ENCODE assay signal across 8 mouse cellular contexts in the genomic region with DNA sequence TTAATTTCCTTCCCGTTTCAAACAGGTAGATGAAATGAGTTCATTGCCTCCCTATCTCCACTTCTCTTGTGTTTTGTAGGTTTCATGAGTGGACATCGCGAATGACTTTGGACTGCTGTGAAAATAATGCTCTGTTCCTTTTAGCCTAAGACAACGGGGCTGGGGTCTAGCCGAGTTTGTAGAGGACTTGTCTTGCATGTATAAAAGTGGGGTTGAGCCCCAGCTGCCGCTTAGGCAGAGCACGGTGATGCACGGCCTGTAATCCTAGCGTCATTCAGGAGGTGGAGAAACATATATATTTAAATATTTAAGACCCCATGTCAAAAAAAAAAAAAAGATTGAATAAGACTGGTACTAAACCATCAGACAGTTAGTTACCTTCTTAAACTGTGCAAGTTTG. TPM values are rescaled to one million over a fixed set of nuclear protein-coding genes. Genes with fewer than 3 reads are reported as not detected.
A peak's percentile ranks its signal among the peaks of the same experiment; 100 is the strongest.
DNase-seq lines count a peak whose midpoint lies in the region; ATAC-seq and TF ChIP-seq lines count a peak whose summit lies in the region.

No protein-coding gene starts in this region.

- peak overlapping the region; percentile 46 for H3K9ac ChIP-seq in kidney, embryonic 15.5 days
- peak overlapping the region; percentile 65 for H3K9ac ChIP-seq in embryonic facial prominence, embryonic 12.5 days
- H3K9ac ChIP-seq in hindbrain, postnatal 0 days (replicated peaks; ENCODE audit: low read length): peak overlapping the region; percentile 74
- H3K9ac ChIP-seq in midbrain, postnatal 0 days (replicated peaks; ENCODE audit: low read length, poor library complexity, severe bottlenecking): peak overlapping the region; percentile 72

- no peaks in the 10 kb centered on the region for H3K36me3 ChIP-seq in kidney, embryonic 15.5 days
- H3K36me3 ChIP-seq in embryonic facial prominence, embryonic 12.5 days: no peaks in the 10 kb centered on the region
- H3K36me3 ChIP-seq in hindbrain, postnatal 0 days (ENCODE audit: insufficient read depth, low read length): no peaks in the 10 kb centered on the region
- H3K36me3 ChIP-seq in midbrain, postnatal 0 days (ENCODE audit: insufficient read depth, low read length): no peaks in the 10 kb centered on the region

- peak overlapping the region; percentile 51 for H3K4me3 ChIP-seq in kidney, embryonic 15.5 days (replicated peaks)
- H3K4me3 ChIP-seq in embryonic facial prominence, embryonic 12.5 days: peak overlapping the region; percentile 57
- peak overlapping the region; percentile 74 for H3K4me3 ChIP-seq in hindbrain, postnatal 0 days (ENCODE audit: low read length)
- H3K4me3 ChIP-seq in midbrain, postnatal 0 days (ENCODE audit: low read depth, low read length): peak overlapping the region; percentile 69

- H3K4me1 ChIP-seq in kidney, embryonic 15.5 days: peaks cover 11% of the 10 kb centered on the region; the same call in 1 of the 2 replicates
- 0 out of 2 replicates have a peak, but pooled peaks cover 3% of the 10 kb centered on the region for H3K4me1 ChIP-seq in embryonic facial prominence, embryonic 12.5 days
- H3K4me1 ChIP-seq in hindbrain, postnatal 0 days (ENCODE audit: insufficient read depth, low read length): no peaks in the 10 kb centered on the region
- H3K4me1 ChIP-seq in midbrain, postnatal 0 days (ENCODE audit: insufficient read depth, low read length): 0 out of 2 replicates have a peak, but pooled peaks cover 2% of the 10 kb centered on the region

- 8% methylated on average over 9 of the region's 9 CpGs for WGBS in kidney, embryonic 15.5 days
- WGBS in embryonic facial prominence, embryonic 12.5 days: 17% methylated on average over 9 of the region's 9 CpGs
- 3% methylated on average over 9 of the region's 9 CpGs for WGBS in hindbrain, postnatal 0 days
- WGBS in midbrain, postnatal 0 days: 3% methylated on average over 9 of the region's 9 CpGs

- peaks cover 51% of the 10 kb centered on the region for H3K27me3 ChIP-seq in kidney, embryonic 15.5 days
- H3K27me3 ChIP-seq in embryonic facial prominence, embryonic 12.5 days: peaks cover 35% of the 10 kb centered on the region
- no peaks in the 10 kb centered on the region for H3K27me3 ChIP-seq in hindbrain, postnatal 0 days (ENCODE audit: insufficient read depth, low read length)
- H3K27me3 ChIP-seq in midbrain, postnatal 0 days (ENCODE audit: insufficient read depth, low read length): no peaks in the 10 kb centered on the region

- H3K4me2 ChIP-seq in kidney, embryonic 15.5 days: peak overlapping the region; percentile 92
- peak overlapping the region; percentile 91 for H3K4me2 ChIP-seq in embryonic facial prominence, embryonic 12.5 days (replicated peaks)
- H3K4me2 ChIP-seq in hindbrain, postnatal 0 days (ENCODE audit: low read depth, low read length): peak overlapping the region; percentile 84
- H3K4me2 ChIP-seq in midbrain, postnatal 0 days (ENCODE audit: low read depth, low read length, poor library complexity, severe bottlenecking): peak overlapping the region; percentile 94

- no peaks in the 10 kb centered on the region; the same call in 1 of the 2 replicates for H3K9me3 ChIP-seq in kidney, embryonic 15.5 days (replicated peaks)
- H3K9me3 ChIP-seq in embryonic facial prominence, embryonic 12.5 days: no peaks in the 10 kb centered on the region
- H3K9me3 ChIP-seq in hindbrain, postnatal 0 days (ENCODE audit: low read length): no peaks in the 10 kb centered on the region
- H3K9me3 ChIP-seq in midbrain, postnatal 0 days (ENCODE audit: low read length): no peaks in the 10 kb centered on the region

- TF ChIP-seq CTCF in hindbrain, postnatal 0 days (IDR thresholded peaks at IDR 0.05; ENCODE audit: low read depth): no peak
- TF ChIP-seq CTCF in midbrain, postnatal 0 days (IDR thresholded peaks at IDR 0.05): no peak

- no peak for DNase-seq in kidney, adult 8-10 months
- DNase-seq in hindbrain, postnatal 0 days (ENCODE audit: low spot score): peak; percentile 8
- peak; percentile 36 for DNase-seq in midbrain, postnatal 0 days (ENCODE audit: low spot score)
- DNase-seq in left cerebral cortex, adult 8-10 months (ENCODE audit: low spot score in 2 of 2): no peak
- DNase-seq in layer of hippocampus, adult 18-20 months (ENCODE audit: low spot score in 2 of 2): no peak
- no peak for DNase-seq in lung, adult 18-20 months

- no peak for ATAC-seq in kidney, embryonic 15.5 days (replicated peaks; ENCODE audit: low FRiP score)
- ATAC-seq in embryonic facial prominence, embryonic 12.5 days (ENCODE audit: insufficient number of reproducible peaks, insufficient read depth, low FRiP score, low TSS enrichment): no peak
- peak; percentile 54; the same call in 1 of the 2 replicates for ATAC-seq in hindbrain, postnatal 0 days
- ATAC-seq in midbrain, postnatal 0 days (ENCODE audit: low FRiP score): peak; percentile 63

- H3K27ac ChIP-seq in kidney, embryonic 15.5 days: no peak overlapping the region
- H3K27ac ChIP-seq in embryonic facial prominence, embryonic 12.5 days: no peak overlapping the region
- H3K27ac ChIP-seq in hindbrain, postnatal 0 days: peak overlapping the region; percentile 71
- peak overlapping the region; percentile 47; the same call in 1 of the 2 replicates for H3K27ac ChIP-seq in midbrain, postnatal 0 days (ENCODE audit: low read depth, low read length)

RNA-seq across cellular contexts. Expression of gene Atoh7, which starts 1.2 kb away (rescaled TPM):
- 0.10 TPM in 1 of 2 replicates, not detected in the other for polyA plus RNA-seq in kidney, embryonic 15.5 days (2015; fragmentation: Nextera tagmentation; extraction: Ambion mirVana)
- polyA plus RNA-seq in embryonic facial prominence, embryonic 12.5 days (2016; fragmentation: Nextera tagmentation; extraction: Ambion mirVana): 11.5 and 16.1 TPM in 2 replicates
- total RNA-seq in hindbrain, postnatal 0 days (2014; rRNA removed): 10.5 and 13.8 TPM in 2 replicates
- polyA plus RNA-seq in hindbrain, postnatal 0 days (2015; fragmentation: Nextera tagmentation; extraction: Ambion mirVana): 14.7 and 15.4 TPM in 2 replicates
- 0.99 and 4.4 TPM in 2 replicates for total RNA-seq in midbrain, postnatal 0 days (2014; rRNA removed)
- 4.8 and 6.0 TPM in 2 replicates for polyA plus RNA-seq in midbrain, postnatal 0 days (2015; fragmentation: Nextera tagmentation; extraction: Ambion mirVana)
- 1 to 10 TPM; 1.7 to 2.8 (median 2.3) TPM for total RNA-seq in left cerebral cortex, adult 8-10 months (2022)
- total RNA-seq in layer of hippocampus, adult 18-20 months (2021): 1 to 10 TPM in 1 of 2 experiments, under 1 TPM in 1; 0.79 to 2.4 TPM

RNA-seq across cellular contexts. Expression of gene Pbld1, which starts 40.7 kb away (rescaled TPM):
- 6.8 and 6.9 TPM in 2 replicates for polyA plus RNA-seq in kidney, embryonic 15.5 days (2015; fragmentation: Nextera tagmentation; extraction: Ambion mirVana)
- 1.4 and 2.1 TPM in 2 replicates for polyA plus RNA-seq in embryonic facial prominence, embryonic 12.5 days (2016; fragmentation: Nextera tagmentation; extraction: Ambion mirVana)
- 0.22 and 18.2 TPM in 2 replicates for total RNA-seq in hindbrain, postnatal 0 days (2014; rRNA removed)
- 0.63 and 0.88 TPM in 2 replicates for polyA plus RNA-seq in hindbrain, postnatal 0 days (2015; fragmentation: Nextera tagmentation; extraction: Ambion mirVana)
- total RNA-seq in midbrain, postnatal 0 days (2014; rRNA removed): not detected in 2 replicates
- 0.45 and 0.59 TPM in 2 replicates for polyA plus RNA-seq in midbrain, postnatal 0 days (2015; fragmentation: Nextera tagmentation; extraction: Ambion mirVana)
- total RNA-seq in left cerebral cortex, adult 8-10 months (2022): under 1 TPM in 3 of 4 experiments, not detected in 1; 0.14 to 0.91 (median 0.30) TPM
- under 1 TPM; 0.35 to 0.43 TPM for total RNA-seq in layer of hippocampus, adult 18-20 months (2021)

Comparison
In these comparisons a context has a peak if more than half of its experiments do, and no peak if none do; other contexts are left out.
1. ATAC-seq: peak in hindbrain, postnatal 0 days (single experiment) and midbrain, postnatal 0 days (single experiment); none in kidney, embryonic 15.5 days (single experiment) and embryonic facial prominence, embryonic 12.5 days (single experiment).
2. H3K27ac ChIP-seq: peak in hindbrain, postnatal 0 days (single experiment) and midbrain, postnatal 0 days (single experiment); none in kidney, embryonic 15.5 days (single experiment) and embryonic facial prominence, embryonic 12.5 days (single experiment).
3. DNase-seq: peak in hindbrain, postnatal 0 days (single experiment) and midbrain, postnatal 0 days (single experiment); none in kidney, adult 8-10 months (0 of 2), left cerebral cortex, adult 8-10 months (0 of 2), layer of hippocampus, adult 18-20 months (0 of 2) and lung, adult 18-20 months (0 of 2).
4. Peak in every context shown above with its lines, with median percentiles within 50 percentile points of each other: H3K4me2 ChIP-seq, H3K4me3 ChIP-seq and H3K9ac ChIP-seq.